ENCODE assay signal across 17 mouse cellular contexts in genomic region chr17:51546999-51547398, GRCm38 (mm10).
A peak's percentile ranks its signal among the peaks of the same experiment; 100 is the strongest.
DNase-seq lines count a peak whose midpoint lies in the region; TF ChIP-seq lines count a peak whose summit lies in the region.
"Had no signal": no experiment of that assay in that cellular context is flagged by ENCODE, and none has a peak within 500 bp of the region (broad histone marks: within the 10 kb centered on the region; RNA-seq: fewer than 3 reads in every experiment).

No protein-coding gene starts in this region.

- 28% methylated on average over 3 of the region's 3 CpGs for WGBS in limb, embryonic 10.5 days
- WGBS in lung, adult 2 months = 35% methylated on average over 3 of the region's 3 CpGs
- WGBS in forebrain, embryonic 10.5 days = 47% methylated on average over 3 of the region's 3 CpGs

- H3K4me3 ChIP-seq in gastrocnemius, adult 2 months = no peak overlapping the region
- no peak overlapping the region for H3K4me3 ChIP-seq in limb, embryonic 10.5 days
- H3K4me3 ChIP-seq in lung, adult 2 months (replicated peaks; ENCODE audit: extremely low read depth, low read depth, low read length) = no peak overlapping the region
- H3K4me3 ChIP-seq in forebrain, embryonic 10.5 days = no peak overlapping the region
- H3K4me3 ChIP-seq: embryonic facial prominence, embryonic 13.5 days; hindbrain, embryonic 10.5 days; midbrain, embryonic 13.5 days; neural tube, embryonic 13.5 days had no signal

- TF ChIP-seq POLR2A in lung, adult 2 months (IDR thresholded peaks at IDR 0.05; ENCODE audit: borderline replicate concordance, extremely low read depth, low read depth, low read length) = no peak

- no peaks in the 10 kb centered on the region for H3K27me3 ChIP-seq in limb, embryonic 10.5 days (ENCODE audit: low read depth, poor library complexity, severe bottlenecking)
- no peaks in the 10 kb centered on the region for H3K27me3 ChIP-seq in forebrain, embryonic 10.5 days (ENCODE audit: poor library complexity, severe bottlenecking)
- H3K27me3 ChIP-seq: embryonic facial prominence, embryonic 13.5 days; midbrain, embryonic 13.5 days; neural tube, embryonic 13.5 days had no signal

- no peaks in the 10 kb centered on the region for H3K9me3 ChIP-seq in limb, embryonic 10.5 days (replicated peaks)
- H3K9me3 ChIP-seq in forebrain, embryonic 10.5 days = no peaks in the 10 kb centered on the region
- H3K9me3 ChIP-seq: embryonic facial prominence, embryonic 13.5 days; hindbrain, embryonic 10.5 days; midbrain, embryonic 13.5 days; neural tube, embryonic 13.5 days had no signal

- no peak for TF ChIP-seq CTCF in gastrocnemius, adult 2 months (IDR thresholded peaks at IDR 0.05)
- TF ChIP-seq CTCF in lung, adult 2 months (IDR thresholded peaks at IDR 0.05; ENCODE audit: insufficient read depth, low read length) = no peak

- DNase-seq in heart, adult 11 months = peak; percentile 94
- DNase-seq in heart, postnatal 25 days (ENCODE audit: low spot score) = no peak
- peak; percentile 17 for DNase-seq in cerebellum, adult 9-10 months
- DNase-seq in gastrocnemius, adult 2 months = peak; percentile 86
- DNase-seq in limb, embryonic 10.5 days (ENCODE audit: low spot score) = peak; percentile 51
- DNase-seq in lung, adult 2 months = no peak
- no peak for DNase-seq in forebrain, embryonic 10.5 days (ENCODE audit: extremely low spot score, low spot score)
- no peak for DNase-seq in adrenal gland, postnatal 25 days
- DNase-seq: kidney, adult 2 months; lung, postnatal 14 days; right cerebral cortex, adult 18-20 months; thymus, postnatal 36 days had no signal

- H3K36me3 ChIP-seq in limb, embryonic 10.5 days = no peaks in the 10 kb centered on the region
- no peaks in the 10 kb centered on the region for H3K36me3 ChIP-seq in forebrain, embryonic 10.5 days (replicated peaks)
- H3K36me3 ChIP-seq: embryonic facial prominence, embryonic 13.5 days; G1E; hindbrain, embryonic 10.5 days; midbrain, embryonic 13.5 days; neural tube, embryonic 13.5 days had no signal

- H3K4me1 ChIP-seq in limb, embryonic 10.5 days = peaks cover 19% of the 10 kb centered on the region
- no peaks in the 10 kb centered on the region for H3K4me1 ChIP-seq in lung, adult 2 months (ENCODE audit: control insufficient read depth, insufficient read depth, low read length)
- peaks cover 5% of the 10 kb centered on the region; the same call in 1 of the 2 replicates for H3K4me1 ChIP-seq in forebrain, embryonic 10.5 days
- H3K4me1 ChIP-seq: hindbrain, embryonic 10.5 days; midbrain, embryonic 13.5 days; neural tube, embryonic 13.5 days had no signal

- peak overlapping the region; percentile 74 for H3K27ac ChIP-seq in gastrocnemius, adult 2 months
- H3K27ac ChIP-seq in limb, embryonic 10.5 days = no peak overlapping the region
- no peak overlapping the region for H3K27ac ChIP-seq in forebrain, embryonic 10.5 days
- H3K27ac ChIP-seq: embryonic facial prominence, embryonic 13.5 days; hindbrain, embryonic 10.5 days; midbrain, embryonic 13.5 days; neural tube, embryonic 13.5 days had no signal

- intact Hi-C loops in heart, postnatal 25 days (cut with DNase I) = no loop called here
- intact Hi-C loops in gastrocnemius, adult 2 months (cut with DNase I) = no loop called here

Comparison
In these comparisons a context has a peak if more than half of its experiments do, and no peak if none do; other contexts are left out.
1. DNase-seq: peak in heart, adult 11 months (single experiment), cerebellum, adult 9-10 months (single experiment), gastrocnemius, adult 2 months (single experiment) and limb, embryonic 10.5 days (single experiment); none in heart, postnatal 25 days (single experiment), lung, adult 2 months (single experiment), forebrain, embryonic 10.5 days (single experiment) and adrenal gland, postnatal 25 days (single experiment).